Mouse (Mus musculus) cerebellum, postnatal 10 days (tissue): ENCODE results near the gene Olfr715b.
"Not testable (repeated sequence)": the region's sequence is repeated elsewhere in the genome, so short reads cannot be mapped to it uniquely, and the experiment has no call there.

Source experiments
- DNase-seq, 2 experiments: peaks; one replicate each; pipeline ENCODE4 v3.0.0; 2021; ENCODE audit warnings: mixed read lengths in 2 of 2

Gene Olfr715b

DNA sequence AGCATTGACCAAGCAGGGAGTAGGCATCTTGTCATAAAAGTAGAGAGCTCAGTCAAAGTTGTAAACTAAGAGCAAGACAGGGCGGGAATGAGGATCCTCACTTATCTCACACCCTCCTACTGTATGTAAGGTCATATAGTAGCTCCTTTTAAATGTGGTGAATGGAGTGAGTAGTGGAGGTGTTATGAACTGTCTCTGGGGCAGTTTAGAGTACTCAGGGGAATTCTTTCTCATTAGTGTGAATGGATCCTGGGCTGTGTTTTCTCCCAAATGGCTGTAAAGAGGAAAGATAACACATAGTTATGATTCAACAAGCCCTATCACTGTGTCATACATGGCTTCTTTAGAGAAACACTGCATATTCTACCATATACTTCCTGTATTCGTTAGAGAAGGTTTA is at the start of gene Olfr715b:
TSS of gene Olfr715b (minus strand) at position 101 of the 400 bp plus-strand sequence.
- not testable (repeated sequence) for DNase-seq

DNA sequence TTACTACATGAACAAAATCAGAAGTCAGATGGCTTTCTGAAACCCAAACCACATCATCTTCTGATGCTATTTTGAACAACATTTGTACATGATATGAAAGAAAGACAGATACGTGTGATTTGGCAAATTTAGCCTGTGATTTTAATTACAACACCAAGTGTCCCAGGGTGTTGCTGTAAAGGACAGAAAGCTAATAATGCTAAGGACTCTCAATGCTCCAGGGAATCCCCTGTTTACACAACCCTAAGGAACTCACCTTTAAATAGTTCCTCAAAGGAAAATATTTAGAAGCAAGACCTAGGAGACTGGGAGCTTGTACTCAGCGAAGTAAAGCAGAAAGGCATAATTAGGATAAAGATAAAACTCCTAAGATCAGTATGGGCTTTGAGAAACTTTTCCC is 27.9 kb upstream of the Olfr715b start, which contains the start of gene Olfr716:
TSS of gene Olfr716 (plus strand) at position 301 of the 400 bp plus-strand sequence.
- not testable (repeated sequence) for DNase-seq

- DNase-seq, result not testable (repeated sequence)
These were observed 20.8 kb upstream of the Olfr715b start, which contains the start of gene Olfr715 for GRCm38 (mm10) chr7:107130983-107131382. Olfr715 (minus strand) TSS chr7:107131083.

DNA sequence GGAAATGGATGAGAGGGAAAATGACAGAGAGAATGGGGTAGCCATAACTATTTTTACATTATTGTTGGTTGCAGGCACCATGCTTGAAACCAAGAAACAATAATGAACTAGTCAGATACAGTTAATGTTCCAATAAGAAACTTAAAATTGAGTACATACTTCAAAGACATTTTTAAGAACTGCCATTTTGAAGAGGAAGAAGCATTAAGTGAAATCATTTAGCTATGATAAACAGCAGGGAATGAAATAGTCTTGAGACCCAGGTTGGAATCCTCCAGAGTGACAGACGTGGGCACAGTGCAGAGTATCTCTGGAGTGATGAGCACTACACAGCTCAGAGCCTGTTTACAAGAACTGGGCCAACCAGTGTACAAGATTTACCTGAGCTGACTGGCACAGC is 17.2 kb downstream of the Olfr715b start, which contains the start of gene Olfr17:
TSS of gene Olfr17 (plus strand) at position 301 of the 400 bp plus-strand sequence.
- no peak for DNase-seq

DNA sequence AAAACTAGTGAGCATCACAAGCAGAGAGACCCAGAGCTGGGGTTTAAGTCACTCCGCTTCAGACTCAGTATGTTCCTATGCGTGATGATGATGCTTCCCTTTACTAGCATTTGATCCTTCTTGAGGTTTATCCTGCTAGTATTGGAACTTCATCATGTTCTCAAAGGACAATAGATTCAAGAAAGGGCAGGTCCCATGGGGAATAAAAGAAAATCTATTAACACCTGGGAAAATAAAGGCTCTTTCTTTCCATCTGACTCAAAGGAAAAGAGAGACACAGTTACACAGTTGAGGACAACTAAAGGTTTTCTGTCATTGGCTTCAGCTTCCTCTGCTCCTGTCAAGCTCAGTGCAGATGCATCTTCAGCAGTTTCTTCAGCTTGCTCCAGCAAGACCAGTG is 39.5 kb downstream of the Olfr715b start, which contains the start of gene Olfr714:
TSS of gene Olfr714 (plus strand) at position 301 of the 400 bp plus-strand sequence.
- DNase-seq, result no peak
